Mouse (Mus musculus) liver, embryonic 12.5 days (tissue): Measurements from ENCODE around the gene Ppm1a. TPM values are rescaled to one million over a fixed set of nuclear protein-coding genes. Genes with fewer than 3 reads are reported as not detected.
"Not testable (repeated sequence)": the region's sequence is repeated elsewhere in the genome, so short reads cannot be mapped to it uniquely, and the experiment has no call there.

Experiments
- ATAC-seq: fragments of 200-750 bp; cut with Nextera tagmentation; 2 replicates; pipeline ENCODE4 v1.8.0; 2017; ENCODE audit warnings: moderate number of reproducible peaks, mild to moderate bottlenecking, moderate library complexity
- H3K27ac ChIP-seq: fragments of 300-500 bp; sonication (generic); 2 replicates; pipeline ENCODE4 v1.5.1; 2016; ENCODE audit warnings: mild to moderate bottlenecking
- H3K27me3 ChIP-seq: fragments of 300-500 bp; sonication (generic); replicated peaks from 2 replicates; pipeline ENCODE4 v1.6.1; 2016; ENCODE audit warnings: mild to moderate bottlenecking, moderate library complexity
- H3K36me3 ChIP-seq: fragments of 300-500 bp; sonication (generic); 2 replicates; pipeline ENCODE4 v1.6.1; 2016; ENCODE audit warnings: mild to moderate bottlenecking, moderate library complexity
- H3K4me1 ChIP-seq: fragments of 300-500 bp; sonication (generic); 2 replicates; pipeline ENCODE4 v1.6.1; 2016
- H3K4me2 ChIP-seq: fragments of 300-500 bp; sonication (generic); 2 replicates; pipeline ENCODE4 v1.6.1; 2016; ENCODE audit warnings: mild to moderate bottlenecking, moderate library complexity
- H3K4me3 ChIP-seq: fragments of 300-500 bp; sonication (generic); 2 replicates; pipeline ENCODE4 v1.5.1; 2016; ENCODE audit warnings: mild to moderate bottlenecking, moderate library complexity
- H3K9ac ChIP-seq: fragments of 300-500 bp; sonication (generic); 2 replicates; pipeline ENCODE4 v1.6.1; 2016; ENCODE audit warnings: mild to moderate bottlenecking, moderate library complexity
- H3K9me3 ChIP-seq: fragments of 300-500 bp; sonication (generic); replicated peaks from 2 replicates; pipeline ENCODE4 v1.6.1; 2016; ENCODE audit warnings: mild to moderate bottlenecking, moderate library complexity
- WGBS: fragments of 180-500 bp; shearing (Covaris S2); methylation state at CpG from one replicate; pipeline ENCODE4 v1.1.7; 2016; ENCODE audit not compliant: insufficient replicate concordance; 5-methylcytosine and 5-hydroxymethylcytosine counted together
- polyA plus RNA-seq: library from polyadenylated mRNA; unstranded; fragments of >200 nt; fragmentation: Nextera tagmentation; extraction: Ambion mirVana; gene quantifications from 2 replicates; pipeline ENCODE4 v1.2.1, GENCODE M21; 2016

Gene Ppm1a
- polyA plus RNA-seq, 1 experiment from 2014 or later: 47.3 TPM

DNA sequence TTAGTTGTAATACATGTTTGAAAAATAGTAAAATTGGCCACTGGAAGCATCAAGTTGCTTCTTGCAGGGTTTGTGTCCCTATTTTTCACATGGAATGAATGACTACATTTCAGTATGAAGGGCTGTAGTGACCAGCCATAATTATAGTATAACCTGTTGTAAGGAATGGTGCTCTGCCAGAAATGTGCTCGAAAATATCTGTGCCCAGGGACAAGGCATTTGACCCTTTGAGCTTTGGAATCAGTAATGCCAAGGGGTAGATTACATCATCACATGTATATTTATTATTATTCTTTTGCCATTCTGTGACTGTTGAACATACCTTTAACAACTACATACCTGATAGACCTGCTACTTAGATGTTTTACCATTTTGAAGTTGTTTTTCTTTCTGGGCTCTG, 5.9 kb downstream of the Ppm1a start:
- Histone ChIP-seq H3K9ac (peak overlapping the region; percentile 54; the same call in 1 of the 2 replicates), H3K4me3 (peak overlapping the region; percentile 85; the same call in 1 of the 2 replicates), H3K27ac (no peak overlapping the region), H3K9me3 (no peaks in the 10 kb centered on the region), H3K4me2 (peak overlapping the region; percentile 86), H3K4me1 (peaks cover 53% of the 10 kb centered on the region), H3K36me3 (no peaks in the 10 kb centered on the region), H3K27me3 (no peaks in the 10 kb centered on the region)
- ATAC-seq: no peak
- WGBS: 75% methylated on average over 1 of the region's 1 CpGs

DNA sequence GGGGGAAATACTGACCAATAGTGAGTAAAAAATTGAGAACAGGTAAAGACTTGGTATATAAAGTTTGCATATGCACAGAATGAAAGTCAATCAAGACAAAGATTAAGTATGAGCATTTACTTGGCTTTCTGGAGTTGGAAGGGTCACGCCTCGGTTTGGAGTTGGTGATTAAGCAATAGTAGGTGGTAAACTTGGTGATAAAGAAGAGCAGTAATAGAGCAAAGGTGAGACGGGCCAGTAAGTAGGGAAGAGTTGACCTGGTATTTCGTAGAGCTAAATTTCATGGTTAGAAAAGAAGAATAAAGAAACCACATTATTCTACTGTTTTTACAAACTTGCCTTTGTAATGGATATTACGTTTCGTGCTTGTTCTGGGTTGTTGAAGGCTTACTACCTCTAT, 10.6 kb downstream of the Ppm1a start:
- Histone ChIP-seq H3K27me3 (no peaks in the 10 kb centered on the region), H3K4me1 (peaks cover 45% of the 10 kb centered on the region), H3K9ac (no peak overlapping the region), H3K9me3 (no peaks in the 10 kb centered on the region), H3K4me2 (no peak overlapping the region), H3K4me3 (no peak overlapping the region), H3K27ac (no peak overlapping the region), H3K36me3 (peaks cover 14% of the 10 kb centered on the region)
- 56% methylated on average over 6 of the region's 6 CpGs for WGBS
- ATAC-seq: no peak

GRCm38 (mm10) chr12:72768230-72768629, 11.0 kb downstream of the Ppm1a start:
- no peaks in the 10 kb centered on the region for H3K27me3 ChIP-seq
- H3K9me3 ChIP-seq: no peaks in the 10 kb centered on the region
- H3K27ac ChIP-seq: no peak overlapping the region
- H3K36me3 ChIP-seq: peaks cover 14% of the 10 kb centered on the region
- H3K9ac ChIP-seq: no peak overlapping the region
- H3K4me3 ChIP-seq: no peak overlapping the region
- H3K4me2 ChIP-seq: no peak overlapping the region
- no peak for ATAC-seq
- 45% methylated on average over 2 of the region's 2 CpGs for WGBS
- peaks cover 41% of the 10 kb centered on the region for H3K4me1 ChIP-seq

- no peak overlapping the region for H3K4me3 ChIP-seq
- H3K9me3 ChIP-seq: no peaks in the 10 kb centered on the region
- H3K9ac ChIP-seq: no peak overlapping the region
- H3K27ac ChIP-seq: no peak overlapping the region
- peak; percentile 77 for ATAC-seq
- H3K4me2 ChIP-seq: no peak overlapping the region
- peaks cover 17% of the 10 kb centered on the region for H3K36me3 ChIP-seq
- H3K27me3 ChIP-seq: no peaks in the 10 kb centered on the region
- WGBS: 60% methylated on average over 5 of the region's 5 CpGs
- peaks cover 34% of the 10 kb centered on the region for H3K4me1 ChIP-seq
These were observed 12.4 kb downstream of the Ppm1a start for GRCm38 (mm10) chr12:72769546-72770230.

DNA sequence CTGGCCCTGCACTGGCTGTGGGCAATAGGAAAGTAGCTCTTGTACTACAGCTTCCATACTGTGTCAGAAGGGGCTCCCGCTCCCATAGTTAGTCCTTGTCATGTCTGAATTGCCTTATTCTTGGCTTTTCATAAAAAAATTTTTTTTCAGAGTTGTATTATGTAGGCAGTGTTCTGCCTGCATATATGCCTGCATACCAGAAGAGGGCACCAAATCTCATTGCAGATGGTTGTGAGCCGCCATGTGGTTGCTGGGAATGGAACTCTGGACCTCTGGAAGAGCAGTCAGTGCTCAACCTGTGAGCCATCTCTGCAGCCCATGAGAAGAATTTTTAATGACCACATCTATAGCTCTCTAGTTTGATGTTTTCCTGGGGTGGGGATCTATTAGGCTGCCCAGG, 13.9 kb downstream of the Ppm1a start:
- WGBS: 94% methylated on average over 2 of the region's 2 CpGs

GRCm38 (mm10) chr12:72771711-72772110, 14.5 kb downstream of the Ppm1a start:
- 88% methylated on average over 3 of the region's 3 CpGs for WGBS
- Histone ChIP-seq H3K36me3 (peaks cover 28% of the 10 kb centered on the region), H3K4me3 (no peak overlapping the region), H3K4me2 (no peak overlapping the region), H3K27ac (no peak overlapping the region), H3K4me1 (peaks cover 32% of the 10 kb centered on the region), H3K9ac (no peak overlapping the region), H3K9me3 (no peaks in the 10 kb centered on the region), H3K27me3 (no peaks in the 10 kb centered on the region)
- no peak for ATAC-seq

More for the DNA sequence above, 13.9 kb downstream of the Ppm1a start:
- Histone ChIP-seq H3K9ac (no peak overlapping the region), H3K9me3 (no peaks in the 10 kb centered on the region), H3K27me3 (no peaks in the 10 kb centered on the region), H3K4me3 (no peak overlapping the region), H3K36me3 (peaks cover 27% of the 10 kb centered on the region), H3K4me2 (no peak overlapping the region), H3K27ac (no peak overlapping the region), H3K4me1 (peaks cover 34% of the 10 kb centered on the region)
- ATAC-seq: no peak

DNA sequence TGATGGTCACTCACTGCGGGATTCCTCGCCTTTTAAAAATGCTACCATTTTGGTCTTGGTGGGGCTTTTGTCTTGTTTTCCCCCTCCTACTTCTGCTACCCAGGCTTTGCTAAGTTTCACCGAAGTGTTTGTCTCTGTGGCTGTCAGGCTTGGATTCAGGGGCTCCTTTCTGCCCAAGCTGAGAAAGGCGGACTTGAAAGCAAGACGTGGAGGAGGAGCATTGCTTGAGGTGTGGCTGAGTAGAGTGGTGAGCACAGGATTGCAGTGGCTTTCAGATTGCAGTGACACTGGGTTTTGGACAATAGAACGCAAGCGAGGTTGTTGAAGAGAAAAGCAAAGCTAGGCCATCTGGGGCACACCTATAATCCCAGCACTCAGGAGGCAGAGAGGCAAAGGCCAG, 16.7 kb downstream of the Ppm1a start:
- Histone ChIP-seq H3K27me3 (no peaks in the 10 kb centered on the region), H3K4me2 (no peak overlapping the region), H3K27ac (no peak overlapping the region), H3K4me1 (peaks cover 26% of the 10 kb centered on the region), H3K4me3 (no peak overlapping the region), H3K9me3 (no peaks in the 10 kb centered on the region), H3K9ac (no peak overlapping the region), H3K36me3 (peaks cover 28% of the 10 kb centered on the region)
- 77% methylated on average over 7 of the region's 7 CpGs for WGBS
- ATAC-seq: no peak

GRCm38 (mm10) chr12:72777244-72777643, 20.0 kb downstream of the Ppm1a start:
- WGBS: 75% methylated on average over 4 of the region's 4 CpGs
- Histone ChIP-seq H3K9ac (no peak overlapping the region), H3K9me3 (no peaks in the 10 kb centered on the region), H3K27me3 (no peaks in the 10 kb centered on the region), H3K4me2 (no peak overlapping the region), H3K36me3 (peaks cover 16% of the 10 kb centered on the region), H3K4me1 (peaks cover 35% of the 10 kb centered on the region), H3K4me3 (no peak overlapping the region), H3K27ac (no peak overlapping the region)
- no peak for ATAC-seq

DNA sequence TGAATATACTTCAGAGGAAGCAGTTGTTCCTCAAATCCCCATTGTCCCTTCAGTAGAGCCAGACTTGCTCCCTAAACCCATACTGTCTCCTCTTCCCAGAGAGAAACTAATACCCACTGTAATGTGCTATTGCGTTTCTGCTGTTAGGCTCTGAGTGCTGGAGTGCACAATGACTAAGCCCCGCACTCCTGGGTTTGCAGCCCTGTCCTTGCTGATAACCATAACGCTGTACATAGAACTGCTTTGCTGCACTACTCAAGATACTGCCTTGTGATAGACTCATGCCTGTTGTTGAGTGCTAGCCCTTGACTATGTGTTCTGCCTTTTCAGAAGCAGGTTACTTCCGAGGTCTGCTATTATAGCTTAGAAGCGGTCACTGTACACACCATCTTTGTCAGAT, 22.9 kb downstream of the Ppm1a start:
- H3K9ac ChIP-seq: 0 out of 2 replicates have a peak overlapping the region, but pooled peaks have one; percentile 10
- peaks cover 36% of the 10 kb centered on the region for H3K4me1 ChIP-seq
- ATAC-seq: peak; percentile 99
- H3K27ac ChIP-seq: peak overlapping the region; percentile 78
- WGBS: 30% methylated on average over 5 of the region's 5 CpGs
- no peaks in the 10 kb centered on the region for H3K9me3 ChIP-seq
- no peak overlapping the region for H3K4me3 ChIP-seq
- H3K27me3 ChIP-seq: no peaks in the 10 kb centered on the region
- H3K36me3 ChIP-seq: peaks cover 34% of the 10 kb centered on the region
- H3K4me2 ChIP-seq: peak overlapping the region; percentile 40

GRCm38 (mm10) chr12:72782786-72783185, 25.5 kb downstream of the Ppm1a start:
- H3K4me3 ChIP-seq, ATAC-seq, H3K9me3 ChIP-seq, H3K9ac ChIP-seq, H3K27ac ChIP-seq, H3K4me2 ChIP-seq, H3K27me3 ChIP-seq: not testable (repeated sequence)
- Histone ChIP-seq H3K4me1 (peaks cover 39% of the 10 kb centered on the region), H3K36me3 (peaks cover 43% of the 10 kb centered on the region)
- WGBS: 88% methylated on average over 4 of the region's 4 CpGs

DNA sequence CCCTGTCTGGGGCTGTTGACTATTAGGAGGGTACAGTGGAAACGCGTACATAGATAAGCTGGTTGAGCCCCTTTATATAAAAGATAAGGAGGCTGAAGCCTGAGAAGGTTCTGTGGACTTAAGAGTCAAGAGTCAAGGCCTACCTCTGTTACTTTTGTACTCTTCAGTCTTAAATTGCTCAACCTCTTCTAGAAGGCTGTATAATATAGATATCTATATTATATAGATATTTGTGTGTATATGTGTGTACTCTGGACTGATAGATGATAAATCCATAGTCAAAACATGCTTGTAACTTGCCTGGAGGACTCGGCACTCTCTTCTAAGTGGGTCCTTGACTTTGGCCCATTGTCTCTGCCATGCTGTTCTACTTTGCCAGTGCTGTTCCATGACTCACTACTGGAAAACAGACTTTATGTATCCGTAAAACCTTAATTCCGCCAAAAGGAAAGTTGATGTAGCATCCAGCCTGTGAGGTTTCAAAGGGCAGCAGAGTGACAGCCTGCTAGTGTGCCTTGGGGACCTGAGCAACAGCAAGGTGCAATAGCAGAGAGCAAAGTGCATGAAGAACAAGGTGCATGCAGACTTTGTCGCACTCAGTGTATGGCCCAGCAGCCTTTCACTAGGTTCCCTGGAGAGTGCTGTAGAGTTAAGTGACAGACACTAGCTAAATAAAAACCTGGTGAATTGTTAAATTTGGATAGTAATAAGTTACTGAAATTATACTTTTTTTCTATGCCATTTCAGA, 28.1 kb downstream of the Ppm1a start:
- 76% methylated on average over 6 of the region's 6 CpGs for WGBS
- H3K36me3 ChIP-seq: peaks cover 45% of the 10 kb centered on the region
- H3K27ac ChIP-seq: no peak overlapping the region
- H3K4me1 ChIP-seq: peaks cover 16% of the 10 kb centered on the region
- H3K9ac ChIP-seq: no peak overlapping the region
- H3K4me2 ChIP-seq: no peak overlapping the region
- no peaks in the 10 kb centered on the region for H3K9me3 ChIP-seq
- ATAC-seq: no peak
- no peaks in the 10 kb centered on the region for H3K27me3 ChIP-seq
- no peak overlapping the region for H3K4me3 ChIP-seq

DNA sequence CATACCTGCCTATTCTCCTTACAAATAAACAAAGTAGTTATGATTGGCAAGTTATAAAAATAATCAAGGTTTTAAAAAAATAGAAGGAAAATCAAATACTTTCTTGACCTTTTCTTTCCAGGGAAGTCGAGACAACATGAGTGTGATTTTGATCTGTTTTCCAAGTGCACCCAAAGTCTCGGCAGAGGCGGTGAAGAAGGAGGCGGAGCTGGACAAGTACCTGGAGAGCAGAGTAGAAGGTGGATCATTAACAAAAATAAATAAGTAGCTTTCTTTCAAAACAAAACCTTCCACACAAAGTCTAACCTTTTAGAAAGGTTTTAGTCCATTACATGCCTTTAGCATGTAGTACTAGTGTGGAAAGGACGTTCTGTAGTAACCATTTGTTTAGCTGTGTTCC, 29.3 kb downstream of the Ppm1a start:
- Histone ChIP-seq H3K9ac (no peak overlapping the region), H3K36me3 (peaks cover 45% of the 10 kb centered on the region), H3K4me3 (no peak overlapping the region), H3K4me2 (no peak overlapping the region), H3K27me3 (no peaks in the 10 kb centered on the region), H3K4me1 (peaks cover 19% of the 10 kb centered on the region), H3K9me3 (no peaks in the 10 kb centered on the region), H3K27ac (no peak overlapping the region)
- no peak for ATAC-seq
- 89% methylated on average over 5 of the region's 5 CpGs for WGBS
